Mouse (Mus musculus) bone marrow, adult 2 months (tissue): ENCODE measurements around the gene Prr19. TPM values are rescaled to one million over a fixed set of nuclear protein-coding genes. Genes with fewer than 3 reads are reported as not detected.

ENCODE experiments used
- H3K27ac ChIP-seq: fragments of 200-500 bp; 2 replicates; pipeline ENCODE4 v1.5.1; 2012; ENCODE audit warnings: low read depth, mild to moderate bottlenecking, control low read depth, inconsistent platforms, low read length; ENCODE audit not compliant: control insufficient read depth, poor library complexity, insufficient read depth
- H3K4me1 ChIP-seq: fragments of 200-500 bp; 2 replicates; pipeline ENCODE4 v1.6.1; 2011; ENCODE audit warnings: low read length; ENCODE audit not compliant: control insufficient read depth, insufficient read depth
- H3K4me3 ChIP-seq: fragments of 200-500 bp; replicated peaks from 2 replicates; pipeline ENCODE3; 2011; ENCODE audit warnings: mild to moderate bottlenecking, low read depth, low read length, control low read depth; ENCODE audit not compliant: control insufficient read depth
- CTCF ChIP-seq: fragments of 200-500 bp; IDR thresholded peaks from 2 replicates; pipeline ENCODE4 v1.5.1; 2011; ENCODE audit warnings: low read length, control low read depth; ENCODE audit not compliant: control insufficient read depth, insufficient read depth
- POLR2A ChIP-seq: fragments of 200-500 bp; IDR thresholded peaks from 2 replicates; pipeline ENCODE4 v1.6.1; 2011; ENCODE audit warnings: low read depth, mild to moderate bottlenecking, control low read depth, low read length, borderline replicate concordance; ENCODE audit not compliant: control insufficient read depth
- WGBS: fragments of 180-500 bp; shearing (Covaris S2); methylation state at CpG from one replicate; pipeline ENCODE4 v1.1.7; 2018; 5-methylcytosine and 5-hydroxymethylcytosine counted together
- polyA plus RNA-seq: library from polyadenylated mRNA; stranded (reverse); fragments of >200 nt; gene quantifications from 2 replicates; pipeline ENCODE4 v1.2.4, GENCODE M21; 2011; ENCODE audit warnings: low replicate concordance; ENCODE audit not compliant: missing spikeins, insufficient read depth, insufficient read length

Gene Prr19
- polyA plus RNA-seq, 1 experiment: not detected

DNA sequence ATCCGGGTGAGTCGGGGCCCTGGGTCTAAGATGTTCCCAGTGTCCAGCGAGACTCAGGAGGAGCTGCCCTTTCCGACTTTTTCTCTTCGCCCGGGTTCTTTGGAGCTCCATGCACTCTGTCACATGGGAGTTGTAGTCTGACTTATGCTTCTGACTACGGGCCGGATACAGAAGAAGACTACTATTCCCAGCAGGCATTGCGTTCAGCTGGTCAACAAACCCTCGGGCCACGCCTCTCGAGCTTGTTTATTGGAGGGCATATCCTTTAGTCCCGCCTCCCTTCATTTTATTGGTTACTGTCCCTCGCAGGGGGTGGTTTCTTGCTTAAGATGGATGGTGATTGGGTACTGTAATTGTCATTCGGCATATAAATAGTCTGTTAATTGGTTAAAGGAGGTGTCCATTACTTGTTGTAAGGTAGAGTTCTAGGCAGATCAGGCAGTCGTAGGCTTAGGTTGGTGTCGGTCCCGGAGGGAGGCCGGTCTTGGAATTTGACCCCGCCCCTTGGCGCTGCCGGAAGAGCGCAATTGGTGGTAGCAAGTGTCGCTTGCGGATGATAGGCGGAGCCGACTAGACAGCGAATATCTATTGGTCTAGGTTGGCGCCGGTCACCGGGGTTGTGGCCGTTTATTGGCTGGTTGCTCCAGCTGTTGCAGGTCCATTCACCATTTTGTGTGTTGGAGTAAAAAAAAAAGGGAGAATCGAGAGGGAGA lies 33.3 kb upstream of the Prr19 start:
- Histone ChIP-seq H3K4me1 (peaks cover 10% of the 10 kb centered on the region), H3K4me3 (peak overlapping the region; percentile 82), H3K27ac (peak overlapping the region; percentile 94)
- under 1% methylated on average over 33 of the region's 33 CpGs for WGBS
- peak; percentile 26; the same call in 1 of the 2 replicates for TF ChIP-seq POLR2A
- TF ChIP-seq CTCF: 0 out of 2 replicates have a peak, but pooled peaks have one; percentile 7

DNA sequence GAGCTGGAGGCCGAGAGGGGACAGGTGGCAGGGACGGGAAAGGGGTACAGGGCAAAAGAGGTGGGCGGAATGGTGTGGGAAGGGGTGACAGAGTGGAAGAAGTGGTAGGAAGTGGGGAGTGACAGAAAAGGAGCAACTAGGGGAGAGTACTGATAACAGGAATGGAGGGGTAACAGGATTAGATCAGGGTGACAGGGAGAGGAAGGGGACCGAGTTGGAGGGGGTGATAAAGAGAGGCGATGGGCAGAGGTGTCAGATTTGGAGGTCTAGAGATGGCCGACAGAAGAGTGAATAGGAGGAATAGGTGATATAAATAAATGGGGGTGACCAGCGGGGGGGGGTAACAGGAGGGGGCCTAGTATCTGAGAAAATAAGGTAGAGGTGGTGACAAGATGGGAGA lies 32.6 kb upstream of the Prr19 start:
- no peak for TF ChIP-seq POLR2A
- Histone ChIP-seq H3K27ac (peak overlapping the region; percentile 66), H3K4me1 (peaks cover 10% of the 10 kb centered on the region), H3K4me3 (peak overlapping the region; percentile 82)
- WGBS: 1% methylated on average over 7 of the region's 7 CpGs

DNA sequence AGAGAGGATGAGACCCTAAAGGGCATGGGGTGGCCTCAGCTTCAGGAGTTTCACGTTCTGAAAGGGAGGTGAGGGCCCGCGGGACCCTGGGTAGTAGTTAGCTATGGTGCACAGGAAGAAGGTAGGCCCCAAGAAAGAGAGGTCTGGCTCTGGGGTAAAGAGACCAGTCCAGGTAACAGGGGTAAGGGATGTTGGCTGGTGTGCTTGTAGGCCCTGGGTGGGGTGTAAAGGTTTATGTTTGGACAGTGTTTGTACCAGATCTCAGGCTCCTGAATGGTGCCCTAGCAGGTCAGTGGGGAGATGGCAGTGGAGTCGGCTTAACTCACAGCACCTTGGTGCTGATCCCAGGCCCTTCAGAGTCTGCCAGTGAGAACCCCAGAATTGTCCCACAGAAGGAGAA lies 32.2 kb upstream of the Prr19 start:
- 3% methylated on average over 4 of the region's 4 CpGs for WGBS
- Histone ChIP-seq H3K27ac (peak overlapping the region; percentile 66), H3K4me3 (peak overlapping the region; percentile 82), H3K4me1 (peaks cover 10% of the 10 kb centered on the region)
- TF ChIP-seq CTCF: no peak
- TF ChIP-seq POLR2A: no peak

DNA sequence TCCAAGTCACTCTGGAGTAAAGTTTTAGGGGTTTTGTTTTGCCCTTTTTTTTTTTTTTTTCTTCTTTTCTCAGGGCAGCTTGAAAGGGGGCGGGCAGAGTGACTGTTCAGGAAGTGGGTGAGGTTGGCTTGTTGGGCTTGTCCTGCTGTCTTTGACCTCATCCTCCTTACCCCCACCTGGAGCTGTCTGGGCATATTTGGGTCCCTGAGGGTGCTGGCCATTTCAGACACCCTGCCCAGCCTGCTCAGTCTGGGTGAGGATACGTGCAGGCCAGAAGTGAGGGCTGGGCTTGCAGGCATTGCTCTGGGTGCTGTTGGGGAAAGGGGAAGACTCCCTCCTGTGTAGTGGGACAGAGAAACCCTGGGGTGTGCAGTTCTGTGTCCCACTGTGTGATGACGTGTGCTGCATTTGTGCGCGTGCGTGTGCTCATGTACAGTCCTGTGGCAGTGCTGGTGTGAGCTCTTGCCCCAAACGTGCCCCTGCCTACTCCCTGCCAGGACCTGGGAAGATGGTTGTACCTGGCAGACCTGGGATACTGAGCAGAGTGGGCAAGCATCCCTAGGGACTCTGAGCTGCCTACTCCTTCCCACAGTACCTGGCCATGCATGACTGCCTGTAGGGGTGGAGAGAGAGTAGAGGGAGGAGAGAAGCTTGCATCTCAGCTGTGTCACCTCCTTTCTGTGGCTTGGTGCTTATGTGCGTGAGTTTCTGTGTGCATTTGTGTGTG lies 31.5 kb upstream of the Prr19 start:
- Histone ChIP-seq H3K27ac (peak overlapping the region; percentile 66), H3K4me3 (peak overlapping the region; percentile 27), H3K4me1 (peaks cover 10% of the 10 kb centered on the region)
- TF ChIP-seq CTCF: peak; percentile 8; the same call in 1 of the 2 replicates
- TF ChIP-seq POLR2A: no peak
- WGBS: 25% methylated on average over 8 of the region's 8 CpGs

DNA sequence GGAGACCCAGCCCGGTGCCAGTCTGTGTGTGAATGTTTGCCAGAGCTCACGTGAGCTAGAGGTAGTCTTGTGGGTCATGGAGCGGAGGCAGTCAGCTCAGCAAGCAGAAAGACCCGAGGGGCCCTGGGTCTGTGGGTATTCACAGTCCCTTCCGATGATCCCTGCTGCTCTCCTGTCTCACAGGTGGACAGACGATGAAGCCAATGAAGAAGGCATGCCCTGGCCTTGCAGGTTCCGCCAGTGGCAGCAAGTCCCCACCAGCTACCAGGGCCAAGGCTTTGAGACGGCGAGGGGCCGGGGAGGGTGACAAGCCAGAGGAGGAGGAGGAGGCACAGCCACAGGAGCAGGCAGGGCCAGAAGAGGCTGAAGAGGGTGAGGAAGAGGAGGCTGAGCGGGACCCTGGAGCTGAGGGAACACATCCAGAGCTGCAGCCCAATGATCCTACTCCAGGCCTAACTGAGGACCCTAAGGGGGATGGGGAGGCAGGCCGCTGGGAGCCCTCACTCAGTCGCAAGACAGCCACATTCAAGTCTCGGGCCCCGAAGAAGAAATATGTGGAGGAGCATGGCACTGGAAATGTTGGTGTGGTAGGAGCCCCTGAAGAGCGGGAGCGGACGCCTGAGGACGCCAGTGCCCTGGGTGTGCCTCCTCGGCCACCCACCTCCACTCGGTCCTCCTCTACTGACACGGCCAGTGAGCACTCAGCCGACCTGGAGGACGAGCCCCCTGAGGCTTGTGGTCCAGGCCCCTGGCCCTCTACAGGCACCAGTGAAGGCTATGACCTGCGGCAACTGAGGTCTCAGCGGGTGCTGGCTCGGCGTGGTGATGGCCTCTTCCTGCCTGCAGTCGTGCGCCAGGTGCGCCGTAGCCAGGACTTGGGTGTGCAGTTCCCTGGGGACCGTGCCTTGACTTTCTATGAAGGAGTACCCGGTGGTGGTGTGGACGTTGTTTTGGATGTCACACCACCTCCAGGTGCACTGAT lies 30.3 kb upstream of the Prr19 start:
- WGBS: 88% methylated on average over 35 of the region's 35 CpGs
- TF ChIP-seq POLR2A (no peak), CTCF (no peak)
- H3K4me3 ChIP-seq: no peak overlapping the region
- peaks cover 12% of the 10 kb centered on the region for H3K4me1 ChIP-seq
- no peak overlapping the region; the same call in 1 of the 2 replicates for H3K27ac ChIP-seq

DNA sequence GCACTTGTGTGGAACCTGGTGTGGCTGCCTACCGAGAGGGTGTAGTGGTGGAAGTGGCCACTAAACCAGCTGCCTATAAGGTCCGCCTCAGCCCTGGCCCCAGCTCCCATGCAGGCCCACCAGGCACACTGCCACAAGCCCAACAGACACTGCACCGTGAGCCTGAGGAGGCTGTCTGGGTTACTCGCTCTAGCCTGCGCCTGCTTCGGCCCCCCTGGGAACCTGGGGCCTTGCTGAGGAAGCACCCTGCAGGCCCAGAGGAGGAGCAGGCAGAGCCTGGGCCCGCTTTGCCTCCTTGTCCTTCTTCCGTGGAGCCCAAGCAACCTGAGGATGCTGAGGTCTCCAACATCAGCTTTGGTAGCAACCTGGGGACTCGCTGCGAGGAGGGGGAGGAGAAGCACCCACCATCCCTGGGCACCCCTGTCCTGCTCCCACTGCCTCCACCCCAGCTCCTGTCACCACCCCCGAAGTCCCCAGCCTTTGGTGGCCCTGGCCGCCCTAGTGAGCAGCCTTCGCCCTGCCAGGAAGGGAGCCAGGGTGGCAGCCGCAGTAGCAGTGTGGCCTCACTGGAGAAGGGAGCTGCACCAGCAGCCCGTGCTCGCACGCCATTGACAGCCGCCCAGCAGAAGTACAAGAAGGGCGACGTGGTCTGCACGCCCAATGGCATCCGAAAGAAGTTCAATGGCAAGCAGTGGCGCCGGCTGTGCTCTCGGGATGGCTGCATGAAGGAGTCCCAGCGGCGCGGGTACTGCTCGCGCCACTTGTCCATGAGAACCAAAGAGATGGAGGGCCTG lies 29.4 kb upstream of the Prr19 start:
- H3K27ac ChIP-seq: no peak overlapping the region
- no peak overlapping the region for H3K4me3 ChIP-seq
- 0 out of 2 replicates have a peak, but pooled peaks have one; percentile 8 for TF ChIP-seq POLR2A
- no peak for TF ChIP-seq CTCF
- peaks cover 12% of the 10 kb centered on the region for H3K4me1 ChIP-seq
- WGBS: 92% methylated on average over 30 of the region's 30 CpGs
